Mouse (Mus musculus) lung, embryonic 16.5 days (tissue): ENCODE results near the gene Gsdma. TPM values are rescaled to one million over a fixed set of nuclear protein-coding genes. Genes with fewer than 3 reads are reported as not detected.
"Not testable (repeated sequence)": the region's sequence is repeated elsewhere in the genome, so short reads cannot be mapped to it uniquely, and the experiment has no call there.

ENCODE experiments used
- ATAC-seq: fragments of 200-750 bp; cut with Nextera tagmentation; 2 replicates; pipeline ENCODE4 v1.8.0; 2017; ENCODE audit warnings: low read depth, mild to moderate bottlenecking, moderate library complexity
- H3K27ac ChIP-seq: fragments of 300-500 bp; sonication (generic); 2 replicates; pipeline ENCODE4 v1.5.1; 2014; ENCODE audit warnings: mild to moderate bottlenecking, control low read depth, low read length
- H3K27me3 ChIP-seq: fragments of 300-500 bp; sonication (generic); 2 replicates; pipeline ENCODE4 v1.6.1; 2014; ENCODE audit warnings: low read depth, low read length, mixed read lengths; ENCODE audit not compliant: control insufficient read depth, insufficient read depth
- H3K36me3 ChIP-seq: fragments of 300-500 bp; sonication (generic); 2 replicates; pipeline ENCODE4 v1.6.1; 2014; ENCODE audit warnings: low read length; ENCODE audit not compliant: control insufficient read depth, insufficient read depth
- H3K4me1 ChIP-seq: fragments of 300-500 bp; sonication (generic); replicated peaks from 2 replicates; pipeline ENCODE4 v1.6.1; 2014; ENCODE audit warnings: low read length, mixed read lengths; ENCODE audit not compliant: control insufficient read depth, insufficient read depth
- H3K4me2 ChIP-seq: fragments of 300-500 bp; sonication (generic); 2 replicates; pipeline ENCODE4 v1.6.1; 2014; ENCODE audit warnings: low read depth, low read length, control low read depth
- H3K4me3 ChIP-seq: fragments of 300-500 bp; sonication (generic); 2 replicates; pipeline ENCODE4 v1.5.1; 2014; ENCODE audit warnings: mild to moderate bottlenecking, low read length, control low read depth
- H3K9ac ChIP-seq: fragments of 300-500 bp; sonication (generic); 2 replicates; pipeline ENCODE4 v1.6.1; 2014; ENCODE audit warnings: low read length, control low read depth
- H3K9me3 ChIP-seq: fragments of 300-500 bp; sonication (generic); 2 replicates; pipeline ENCODE4 v1.6.1; 2016; ENCODE audit warnings: low read length; ENCODE audit not compliant: control insufficient read depth
- WGBS: fragments of 180-500 bp; shearing (Covaris S2); extraction: QIAGEN DNeasy Blood & Tissue Kit; methylation state at CpG from one replicate; pipeline ENCODE4 v1.1.7; 2014; 5-methylcytosine and 5-hydroxymethylcytosine counted together
- polyA plus RNA-seq: library from polyadenylated mRNA; unstranded; fragments of >200 nt; fragmentation: Nextera tagmentation; extraction: Ambion mirVana; gene quantifications from 2 replicates; pipeline ENCODE4 v1.2.1, GENCODE M21; 2015

Gsdma gene
- polyA plus RNA-seq, 1 experiment from 2014 or later, result not detected

- WGBS, result 74% methylated on average over 5 of the region's 6 CpGs
- H3K9me3 ChIP-seq, H3K4me2 ChIP-seq, H3K27ac ChIP-seq, H3K4me3 ChIP-seq, ATAC-seq, H3K9ac ChIP-seq, H3K27me3 ChIP-seq, H3K36me3 ChIP-seq: not testable (repeated sequence)
- peaks cover 36% of the 10 kb centered on the region for H3K4me1 ChIP-seq
Observed at GRCm38 (mm10) chr11:98712009-98712408, 47.9 kb downstream of the Gsdma start.

- H3K36me3 ChIP-seq, result peaks cover 8% of the 10 kb centered on the region; the same call in 1 of the 2 replicates
- H3K9me3 ChIP-seq, result no peaks in the 10 kb centered on the region
- no peak for ATAC-seq
- WGBS, result 60% methylated on average over 12 of the region's 12 CpGs
- H3K4me1 ChIP-seq, result peaks cover 29% of the 10 kb centered on the region
- peak overlapping the region; percentile 56 for H3K27ac ChIP-seq
- H3K27me3 ChIP-seq, result no peaks in the 10 kb centered on the region
- H3K4me2 ChIP-seq, result no peak overlapping the region
- H3K4me3 ChIP-seq, result no peak overlapping the region
- H3K9ac ChIP-seq, result no peak overlapping the region
Observed at GRCm38 (mm10) chr11:98713703-98714102, 49.6 kb downstream of the Gsdma start.

- H3K4me1 ChIP-seq, result peaks cover 12% of the 10 kb centered on the region
- H3K9ac ChIP-seq, result no peak overlapping the region
- H3K4me3 ChIP-seq, result no peak overlapping the region
- WGBS, result 93% methylated on average over 9 of the region's 9 CpGs
- ATAC-seq, result no peak
- H3K4me2 ChIP-seq, result no peak overlapping the region
- H3K9me3 ChIP-seq, result no peaks in the 10 kb centered on the region
- H3K27me3 ChIP-seq, result no peaks in the 10 kb centered on the region
- H3K27ac ChIP-seq, result no peak overlapping the region
- peaks cover 8% of the 10 kb centered on the region; the same call in 1 of the 2 replicates for H3K36me3 ChIP-seq
Observed at GRCm38 (mm10) chr11:98715946-98716345, 51.8 kb downstream of the Gsdma start.

- peaks cover 29% of the 10 kb centered on the region for H3K4me1 ChIP-seq
- no peak overlapping the region for H3K4me2 ChIP-seq
- no peaks in the 10 kb centered on the region for H3K27me3 ChIP-seq
- H3K27ac ChIP-seq, result peak overlapping the region; percentile 51; the same call in 1 of the 2 replicates
- no peak overlapping the region for H3K9ac ChIP-seq
- H3K36me3 ChIP-seq, result peaks cover 3% of the 10 kb centered on the region; the same call in 1 of the 2 replicates
- no peaks in the 10 kb centered on the region for H3K9me3 ChIP-seq
- 0 out of 2 replicates have a peak, but pooled peaks have one; percentile 2 for ATAC-seq
- 9% methylated on average over 13 of the region's 13 CpGs for WGBS
- no peak overlapping the region for H3K4me3 ChIP-seq
Observed at GRCm38 (mm10) chr11:98717904-98718303, 53.8 kb downstream of the Gsdma start.

- H3K27ac ChIP-seq, result no peak overlapping the region
- no peak overlapping the region for H3K4me3 ChIP-seq
- no peaks in the 10 kb centered on the region for H3K9me3 ChIP-seq
- no peaks in the 10 kb centered on the region for H3K27me3 ChIP-seq
- no peak for ATAC-seq
- peaks cover 5% of the 10 kb centered on the region; the same call in 1 of the 2 replicates for H3K36me3 ChIP-seq
- WGBS, result 67% methylated on average over 2 of the region's 2 CpGs
- no peak overlapping the region for H3K4me2 ChIP-seq
- peaks cover 33% of the 10 kb centered on the region for H3K4me1 ChIP-seq
- no peak overlapping the region for H3K9ac ChIP-seq
Observed at GRCm38 (mm10) chr11:98720756-98721155, 56.6 kb downstream of the Gsdma start.

- WGBS, result 25% methylated on average over 24 of the region's 24 CpGs
- H3K4me3 ChIP-seq, result no peak overlapping the region
- H3K4me1 ChIP-seq, result peaks cover 33% of the 10 kb centered on the region
- H3K27me3 ChIP-seq, result no peaks in the 10 kb centered on the region
- H3K4me2 ChIP-seq, result peak overlapping the region; percentile 5; the same call in 1 of the 2 replicates
- peak; percentile 90 for ATAC-seq
- H3K9ac ChIP-seq, result peak overlapping the region; percentile 30; the same call in 1 of the 2 replicates
- no peaks in the 10 kb centered on the region for H3K9me3 ChIP-seq
- H3K36me3 ChIP-seq, result peaks cover 2% of the 10 kb centered on the region; the same call in 1 of the 2 replicates
- peak overlapping the region; percentile 89 for H3K27ac ChIP-seq
Observed at GRCm38 (mm10) chr11:98721458-98722226, 57.5 kb downstream of the Gsdma start.

GRCm38 (mm10) chr11:98723098-98723497 lies 58.9 kb downstream of the Gsdma start:
- Histone ChIP-seq H3K9me3 (no peaks in the 10 kb centered on the region), H3K9ac (peak overlapping the region; percentile 39; the same call in 1 of the 2 replicates), H3K4me2 (no peak overlapping the region), H3K27ac (no peak overlapping the region), H3K36me3 (peaks cover 4% of the 10 kb centered on the region; the same call in 1 of the 2 replicates), H3K4me1 (peaks cover 29% of the 10 kb centered on the region), H3K4me3 (no peak overlapping the region), H3K27me3 (no peaks in the 10 kb centered on the region)
- ATAC-seq, result no peak
- WGBS, result 40% methylated on average over 7 of the region's 7 CpGs

- Histone ChIP-seq H3K9me3 (no peaks in the 10 kb centered on the region), H3K36me3 (peaks cover 4% of the 10 kb centered on the region; the same call in 1 of the 2 replicates), H3K4me2 (no peak overlapping the region), H3K9ac (no peak overlapping the region), H3K4me3 (no peak overlapping the region), H3K4me1 (peaks cover 28% of the 10 kb centered on the region), H3K27ac (no peak overlapping the region), H3K27me3 (no peaks in the 10 kb centered on the region)
- ATAC-seq, result no peak
- WGBS, result 93% methylated on average over 15 of the region's 15 CpGs
Observed at GRCm38 (mm10) chr11:98725926-98726506, 61.9 kb downstream of the Gsdma start.
